Comparison of ENCODE assay signal across 8 mouse cellular contexts in the genomic region with DNA sequence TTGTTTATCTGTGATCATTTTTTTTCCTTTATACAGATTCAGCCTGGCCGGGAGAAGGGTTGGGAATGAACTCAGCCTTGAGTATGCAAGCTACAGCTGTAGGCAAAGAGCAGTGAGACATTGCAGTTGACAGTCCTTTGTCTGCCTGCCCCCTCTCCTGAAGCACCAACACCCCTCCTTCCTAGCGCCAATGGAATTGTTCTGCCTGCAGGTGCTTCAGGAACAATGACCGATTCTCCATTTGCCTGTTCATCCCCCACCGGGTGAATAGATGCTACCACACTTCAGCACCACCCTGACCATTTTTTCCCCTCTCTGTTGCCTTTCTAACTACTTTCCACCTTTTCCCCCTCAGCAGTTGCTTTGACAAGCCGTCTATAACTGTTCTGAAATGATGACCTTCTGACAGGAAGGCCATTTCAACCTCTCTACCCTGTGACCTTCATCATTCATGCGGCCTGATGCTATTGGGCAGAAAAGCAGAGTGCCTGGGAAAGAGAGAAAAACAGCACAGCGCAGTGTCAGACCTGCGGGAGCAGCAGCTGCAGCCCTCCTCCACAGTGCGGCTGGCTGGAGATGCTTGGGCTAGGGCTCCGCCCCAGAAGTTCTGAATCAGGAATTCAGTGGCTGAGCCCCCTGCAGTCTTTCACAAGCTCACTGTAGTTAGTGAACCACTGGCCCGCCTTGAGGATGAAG. TPM values are rescaled to one million over a fixed set of nuclear protein-coding genes. Genes with fewer than 3 reads are reported as not detected.
DNase-seq lines count a peak whose midpoint lies in the region; TF ChIP-seq lines count a peak whose summit lies in the region.

No protein-coding gene starts in this region.

- no peaks in the 10 kb centered on the region for H3K9me3 ChIP-seq in embryonic facial prominence, embryonic 10.5 days
- H3K9me3 ChIP-seq in limb, embryonic 10.5 days (replicated peaks) = no peaks in the 10 kb centered on the region

- peaks cover 44% of the 10 kb centered on the region for H3K27me3 ChIP-seq in embryonic facial prominence, embryonic 10.5 days (replicated peaks; ENCODE audit: low read depth, poor library complexity, severe bottlenecking)
- peaks cover 28% of the 10 kb centered on the region for H3K27me3 ChIP-seq in limb, embryonic 10.5 days (ENCODE audit: low read depth, poor library complexity, severe bottlenecking)

- H3K4me1 ChIP-seq in embryonic facial prominence, embryonic 10.5 days = peaks cover 33% of the 10 kb centered on the region
- peaks cover 29% of the 10 kb centered on the region for H3K4me1 ChIP-seq in limb, embryonic 10.5 days
- H3K4me1 ChIP-seq in olfactory bulb, adult 2 months (ENCODE audit: control insufficient read depth, insufficient read depth, low read length) = peaks cover 20% of the 10 kb centered on the region

- DNase-seq in layer of hippocampus, adult 2 months (ENCODE audit: low spot score in 2 of 2) = no peak
- no peak for DNase-seq in layer of hippocampus, adult 9-11 months
- DNase-seq in embryonic facial prominence, embryonic 10.5 days (ENCODE audit: low spot score) = peak; percentile 58
- DNase-seq in limb, embryonic 10.5 days (ENCODE audit: low spot score) = no peak
- no peak for DNase-seq in cerebellum, adult 11 months
- DNase-seq in cerebellum, postnatal 10 days = no peak
- no peak for DNase-seq in kidney, adult 9 months

- H3K36me3 ChIP-seq in embryonic facial prominence, embryonic 10.5 days (replicated peaks) = no peaks in the 10 kb centered on the region
- H3K36me3 ChIP-seq in limb, embryonic 10.5 days = no peaks in the 10 kb centered on the region

- 4% methylated on average over 11 of the region's 11 CpGs for WGBS in embryonic facial prominence, embryonic 10.5 days
- WGBS in limb, embryonic 10.5 days = 8% methylated on average over 11 of the region's 11 CpGs
- 11% methylated on average over 11 of the region's 11 CpGs for WGBS in olfactory bulb, adult 2 months

- H3K27ac ChIP-seq in layer of hippocampus, adult 2 months = no peak overlapping the region
- no peak overlapping the region for H3K27ac ChIP-seq in embryonic facial prominence, embryonic 10.5 days (replicated peaks)
- no peak overlapping the region for H3K27ac ChIP-seq in limb, embryonic 10.5 days
- H3K27ac ChIP-seq in olfactory bulb, adult 2 months (ENCODE audit: insufficient read depth, low read depth, low read length) = peak overlapping the region; percentile 63

- TF ChIP-seq POLR2A in olfactory bulb, adult 2 months (IDR thresholded peaks at IDR 0.05; ENCODE audit: insufficient read depth, low read depth, low read length) = no peak

- H3K4me3 ChIP-seq in layer of hippocampus, adult 2 months = no peak overlapping the region
- peak overlapping the region; percentile 32; the same call in 1 of the 2 replicates for H3K4me3 ChIP-seq in embryonic facial prominence, embryonic 10.5 days
- peak overlapping the region; percentile 19 for H3K4me3 ChIP-seq in limb, embryonic 10.5 days
- no peak overlapping the region for H3K4me3 ChIP-seq in olfactory bulb, adult 2 months (ENCODE audit: insufficient read depth, low read depth, low read length)

- 0 out of 2 replicates have a peak, but pooled peaks have one; percentile 11 for TF ChIP-seq CTCF in layer of hippocampus, adult 2 months (conservative IDR thresholded peaks at IDR 0.05)
- no peak for TF ChIP-seq CTCF in olfactory bulb, adult 2 months (IDR thresholded peaks at IDR 0.05; ENCODE audit: insufficient read depth, low read depth, low read length)

RNA-seq across cellular contexts. Expression of gene Uck2, which starts 4.6 kb away (rescaled TPM):
- 10 to 100 TPM; 36.5 to 36.7 TPM for total RNA-seq in layer of hippocampus, adult 2 months (2021)
- 120 and 128 TPM in 2 replicates for polyA plus RNA-seq in embryonic facial prominence, embryonic 10.5 days (2016; fragmentation: Nextera tagmentation; extraction: Ambion mirVana)
- polyA plus RNA-seq in limb, embryonic 10.5 days (2016; fragmentation: Nextera tagmentation; extraction: Ambion mirVana) = 138 and 172 TPM in 2 replicates
- 323 TPM in 1 of 2 replicates, not detected in the other for polyA plus RNA-seq in olfactory bulb, adult 2 months (2012; ENCODE audit: insufficient read depth, insufficient read length, low replicate concordance, missing spikeins)

RNA-seq across cellular contexts. Expression of gene Tmco1, which starts 18.5 kb away (rescaled TPM):
- total RNA-seq in layer of hippocampus, adult 2 months (2021) = 10 to 100 TPM; 49.6 to 50.4 TPM
- polyA plus RNA-seq in embryonic facial prominence, embryonic 10.5 days (2016; fragmentation: Nextera tagmentation; extraction: Ambion mirVana) = 65.4 and 65.7 TPM in 2 replicates
- polyA plus RNA-seq in limb, embryonic 10.5 days (2016; fragmentation: Nextera tagmentation; extraction: Ambion mirVana) = 60.9 and 64.4 TPM in 2 replicates
- polyA plus RNA-seq in olfactory bulb, adult 2 months (2012; ENCODE audit: insufficient read depth, insufficient read length, low replicate concordance, missing spikeins) = not detected in 2 replicates

Comparison
In these comparisons a context has a peak if more than half of its experiments do, and no peak if none do; other contexts are left out.
1. H3K4me3 ChIP-seq: peak in embryonic facial prominence, embryonic 10.5 days (single experiment) and limb, embryonic 10.5 days (single experiment); none in layer of hippocampus, adult 2 months (single experiment) and olfactory bulb, adult 2 months (single experiment).